Mouse (Mus musculus): ENCODE measurements around the gene Zfp687. TPM values are rescaled to one million over a fixed set of nuclear protein-coding genes. Genes with fewer than 3 reads are reported as not detected.
"Not testable (repeated sequence)": the region's sequence is repeated elsewhere in the genome, so short reads cannot be mapped to it uniquely, and the experiment has no call there.

The Zfp687 gene
- polyA plus RNA-seq, 1 experiment from 2014 or later, result 17.6 TPM

DNA sequence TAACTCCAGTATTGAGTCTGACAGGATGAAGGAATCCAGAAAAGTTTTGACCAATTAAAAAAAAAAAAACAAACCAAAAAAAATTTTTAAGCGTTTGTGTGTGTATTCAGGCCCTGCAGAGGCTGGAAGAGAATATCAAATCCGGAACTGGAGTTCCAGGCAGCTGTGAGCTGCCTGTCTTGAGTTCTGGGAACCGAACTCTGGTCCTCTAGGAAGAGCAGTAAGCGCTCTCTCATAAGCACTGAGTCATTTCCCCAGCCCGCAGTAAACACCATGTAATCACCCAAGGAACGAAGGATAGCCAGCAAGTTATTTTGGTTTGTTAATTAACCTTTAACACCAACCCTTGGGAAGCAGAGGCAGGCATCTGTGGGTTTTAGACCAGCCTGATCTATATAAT, 28.0 kb upstream of the Zfp687 start:
- H3K27ac ChIP-seq (ENCODE audit: low read length), result no peak overlapping the region

DNA sequence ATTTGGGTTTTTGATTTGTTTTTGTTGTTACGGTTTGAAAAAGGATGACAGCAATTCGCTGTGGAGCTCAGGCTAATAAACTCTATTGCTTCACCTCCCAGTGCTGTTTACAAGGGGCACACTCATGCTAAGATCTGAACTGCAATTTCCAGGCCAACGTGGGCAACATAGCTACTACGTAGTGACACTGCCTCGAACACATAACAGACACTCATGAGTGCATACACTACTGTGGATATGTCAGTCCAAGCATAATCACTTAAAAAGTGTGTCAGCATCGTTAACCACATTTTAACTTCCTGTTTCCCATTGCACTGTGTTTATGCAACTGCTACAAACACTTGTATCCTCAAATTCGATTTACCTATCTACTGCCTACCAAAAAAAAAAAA, 27.6 kb upstream of the Zfp687 start:
- Histone ChIP-seq H3K36me3 (ENCODE audit: control insufficient read depth, insufficient read depth, low read length) (no peaks in the 10 kb centered on the region), H3K27me3 (replicated peaks; ENCODE audit: control insufficient read depth, insufficient read depth, low read length) (no peaks in the 10 kb centered on the region), H3K9me3 (ENCODE audit: control insufficient read depth, low read length) (no peaks in the 10 kb centered on the region), H3K9ac (ENCODE audit: low read depth, low read length) (peak overlapping the region; percentile 54), H3K4me1 (ENCODE audit: control insufficient read depth, insufficient read depth, low read length) (peaks cover 8% of the 10 kb centered on the region), H3K4me3 (ENCODE audit: low read length) (peak overlapping the region; percentile 76), H3K27ac (ENCODE audit: low read length) (peak overlapping the region; percentile 49), H3K4me2 (ENCODE audit: low read depth, low read length) (peak overlapping the region; percentile 47)
- WGBS, result 22% methylated on average over 7 of the region's 7 CpGs
- peak; percentile 72 for ATAC-seq

More for the DNA sequence above, 28.0 kb upstream of the Zfp687 start:
- Histone ChIP-seq H3K9ac (ENCODE audit: low read depth, low read length) (no peak overlapping the region), H3K4me2 (ENCODE audit: low read depth, low read length) (no peak overlapping the region), H3K4me3 (ENCODE audit: low read length) (no peak overlapping the region), H3K36me3 (ENCODE audit: control insufficient read depth, insufficient read depth, low read length) (no peaks in the 10 kb centered on the region), H3K27me3 (replicated peaks; ENCODE audit: control insufficient read depth, insufficient read depth, low read length) (no peaks in the 10 kb centered on the region), H3K4me1 (ENCODE audit: control insufficient read depth, insufficient read depth, low read length) (peaks cover 8% of the 10 kb centered on the region), H3K9me3 (ENCODE audit: control insufficient read depth, low read length) (no peaks in the 10 kb centered on the region)
- ATAC-seq, result no peak
- 67% methylated on average over 6 of the region's 6 CpGs for WGBS

DNA sequence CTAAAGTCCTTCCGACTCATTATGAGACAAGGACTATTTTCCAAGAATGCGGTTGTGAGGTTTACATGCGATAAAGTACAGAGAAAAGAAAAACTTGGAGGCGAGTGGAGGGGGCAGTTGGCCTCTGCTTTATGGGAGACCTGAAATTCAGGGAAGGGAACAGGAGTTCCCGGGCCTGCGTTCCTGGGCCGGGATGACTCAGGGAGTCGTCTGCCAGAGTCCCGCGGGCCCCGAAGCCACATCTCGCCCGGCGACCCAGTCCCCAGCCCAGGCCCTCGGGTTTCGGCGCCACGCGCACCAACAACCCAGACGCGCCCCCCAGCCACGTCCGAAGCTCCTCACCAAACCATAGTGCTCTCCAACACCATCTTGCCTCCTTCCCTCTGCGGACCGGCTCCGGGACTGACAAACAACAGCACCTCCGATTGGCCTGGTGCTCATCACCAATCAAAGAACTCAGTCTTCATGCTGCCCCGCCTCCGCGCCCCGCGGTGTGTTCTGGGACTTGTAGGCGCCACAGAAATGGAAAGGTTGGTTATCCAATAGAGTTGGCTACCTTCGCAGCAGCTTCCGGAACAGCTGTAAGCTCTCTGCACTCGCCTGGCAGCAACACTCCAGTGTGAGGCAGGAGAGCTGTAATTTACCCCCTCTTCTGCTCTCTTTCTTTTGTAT, 27.1 kb upstream of the Zfp687 start, which contains the start of gene Psmd4:
TSS of gene Psmd4 (minus strand) at position 449 of the 672 bp plus-strand sequence.
- peak within 1 kb of the TSS; percentile 76 for H3K4me3 ChIP-seq (ENCODE audit: low read length)
- peak within 1 kb of the TSS; percentile 63 for H3K4me2 ChIP-seq (ENCODE audit: low read depth, low read length)
- H3K27me3 ChIP-seq (replicated peaks; ENCODE audit: control insufficient read depth, insufficient read depth, low read length), result no peaks in the 10 kb centered on the region
- peak within 1 kb of the TSS; percentile 49 for H3K27ac ChIP-seq (ENCODE audit: low read length)
- no peaks in the 10 kb centered on the region for H3K9me3 ChIP-seq (ENCODE audit: control insufficient read depth, low read length)
- peak within 1 kb of the TSS; percentile 81 for H3K9ac ChIP-seq (ENCODE audit: low read depth, low read length)
- peaks cover 8% of the 10 kb centered on the region for H3K4me1 ChIP-seq (ENCODE audit: control insufficient read depth, insufficient read depth, low read length)
- under 1% methylated on average over 36 of the region's 36 CpGs for WGBS
- ATAC-seq, result peak; percentile 99
- H3K36me3 ChIP-seq (ENCODE audit: control insufficient read depth, insufficient read depth, low read length), result no peaks in the 10 kb centered on the region

DNA sequence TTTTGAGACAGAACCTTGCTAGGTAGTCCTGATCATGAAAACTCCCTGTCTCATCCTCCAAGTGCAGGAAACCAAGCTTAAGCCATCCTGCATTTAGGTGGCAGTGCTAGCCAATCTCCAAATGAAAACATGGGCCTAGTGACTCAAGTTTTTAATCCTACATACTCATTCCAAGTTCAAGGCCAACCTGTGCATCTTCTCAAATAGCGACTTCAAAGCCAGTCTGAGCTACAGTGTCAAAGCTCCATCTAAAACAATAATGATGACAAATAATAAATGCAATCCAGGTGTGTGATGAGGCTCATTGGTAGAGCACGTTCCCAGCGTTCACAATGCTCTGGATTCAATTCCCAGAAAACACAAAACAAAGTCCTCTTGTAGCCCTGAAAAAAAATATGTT, 26.4 kb upstream of the Zfp687 start:
- 12% methylated on average over 3 of the region's 3 CpGs for WGBS
- H3K36me3 ChIP-seq (ENCODE audit: control insufficient read depth, insufficient read depth, low read length), result peaks cover under 1% of the 10 kb centered on the region; the same call in 1 of the 2 replicates
- no peaks in the 10 kb centered on the region for H3K27me3 ChIP-seq (replicated peaks; ENCODE audit: control insufficient read depth, insufficient read depth, low read length)
- H3K4me2 ChIP-seq (ENCODE audit: low read depth, low read length), result peak overlapping the region; percentile 63
- no peaks in the 10 kb centered on the region for H3K9me3 ChIP-seq (ENCODE audit: control insufficient read depth, low read length)
- peak overlapping the region; percentile 76 for H3K4me3 ChIP-seq (ENCODE audit: low read length)
- H3K27ac ChIP-seq (ENCODE audit: low read length), result no peak overlapping the region
- peaks cover 8% of the 10 kb centered on the region for H3K4me1 ChIP-seq (ENCODE audit: control insufficient read depth, insufficient read depth, low read length)
- no peak for ATAC-seq
- peak overlapping the region; percentile 81 for H3K9ac ChIP-seq (ENCODE audit: low read depth, low read length)

DNA sequence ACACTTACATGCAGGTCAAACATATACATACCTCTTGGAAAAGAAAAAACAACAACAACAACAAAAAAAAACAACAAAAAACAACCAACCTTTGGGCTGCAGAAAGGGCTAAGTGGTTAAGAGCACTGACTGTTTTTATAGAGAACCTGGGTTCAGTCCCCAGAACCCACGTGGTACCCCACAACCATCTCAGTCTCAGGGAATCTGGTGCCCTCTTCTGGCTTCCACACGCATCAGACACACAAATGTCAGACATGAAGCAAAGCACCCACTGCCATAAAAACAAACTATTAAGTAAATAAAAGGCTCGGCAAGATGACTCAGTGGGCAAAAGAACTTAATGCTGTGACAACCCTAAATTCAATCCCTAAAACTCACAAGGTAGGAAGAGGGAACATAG, 14.7 kb upstream of the Zfp687 start:
- H3K9ac ChIP-seq (ENCODE audit: low read depth, low read length), result no peak overlapping the region
- WGBS, result 54% methylated on average over 3 of the region's 3 CpGs
- H3K4me3 ChIP-seq (ENCODE audit: low read length), result no peak overlapping the region
- H3K4me2 ChIP-seq (ENCODE audit: low read depth, low read length), result no peak overlapping the region
- ATAC-seq, result no peak
- no peak overlapping the region for H3K27ac ChIP-seq (ENCODE audit: low read length)
- no peaks in the 10 kb centered on the region for H3K9me3 ChIP-seq (ENCODE audit: control insufficient read depth, low read length)
- peaks cover 28% of the 10 kb centered on the region for H3K36me3 ChIP-seq (ENCODE audit: control insufficient read depth, insufficient read depth, low read length)
- peaks cover 17% of the 10 kb centered on the region for H3K4me1 ChIP-seq (ENCODE audit: control insufficient read depth, insufficient read depth, low read length)
- H3K27me3 ChIP-seq (replicated peaks; ENCODE audit: control insufficient read depth, insufficient read depth, low read length), result no peaks in the 10 kb centered on the region

DNA sequence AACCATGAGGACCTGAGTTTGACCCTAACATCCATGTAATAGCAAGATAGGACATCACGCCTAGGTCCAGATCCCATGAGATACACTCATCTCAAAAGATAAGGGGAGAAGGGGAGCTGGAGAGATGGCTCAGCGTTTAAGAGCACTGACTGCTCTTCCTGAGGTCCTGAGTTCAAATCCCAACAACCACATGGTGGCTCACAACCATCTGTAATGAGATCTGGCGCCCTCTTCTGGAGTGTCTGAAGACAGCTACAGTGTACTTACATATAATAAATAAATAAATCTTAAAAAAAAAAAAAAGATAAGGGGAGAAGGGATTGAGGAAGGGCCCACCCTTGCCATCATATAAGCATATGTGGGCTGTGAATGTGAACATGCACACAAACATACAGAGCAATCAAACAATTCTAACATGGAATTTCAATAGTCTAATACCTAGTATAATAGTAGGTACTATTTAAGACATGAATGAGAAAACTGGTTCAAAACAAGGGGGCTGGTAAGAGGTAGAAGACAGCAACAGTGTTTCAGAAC, 14.1 kb upstream of the Zfp687 start:
- H3K27me3 ChIP-seq (replicated peaks; ENCODE audit: control insufficient read depth, insufficient read depth, low read length); H3K9me3 ChIP-seq (ENCODE audit: control insufficient read depth, low read length); H3K9ac ChIP-seq (ENCODE audit: low read depth, low read length); ATAC-seq; H3K4me3 ChIP-seq (ENCODE audit: low read length); H3K4me2 ChIP-seq (ENCODE audit: low read depth, low read length): not testable (repeated sequence)
- Histone ChIP-seq H3K36me3 (ENCODE audit: control insufficient read depth, insufficient read depth, low read length) (peaks cover 27% of the 10 kb centered on the region), H3K4me1 (ENCODE audit: control insufficient read depth, insufficient read depth, low read length) (peaks cover 23% of the 10 kb centered on the region), H3K27ac (ENCODE audit: low read length) (peak overlapping the region; percentile 57; the same call in 1 of the 2 replicates)
- WGBS, result 68% methylated on average over 3 of the region's 3 CpGs

DNA sequence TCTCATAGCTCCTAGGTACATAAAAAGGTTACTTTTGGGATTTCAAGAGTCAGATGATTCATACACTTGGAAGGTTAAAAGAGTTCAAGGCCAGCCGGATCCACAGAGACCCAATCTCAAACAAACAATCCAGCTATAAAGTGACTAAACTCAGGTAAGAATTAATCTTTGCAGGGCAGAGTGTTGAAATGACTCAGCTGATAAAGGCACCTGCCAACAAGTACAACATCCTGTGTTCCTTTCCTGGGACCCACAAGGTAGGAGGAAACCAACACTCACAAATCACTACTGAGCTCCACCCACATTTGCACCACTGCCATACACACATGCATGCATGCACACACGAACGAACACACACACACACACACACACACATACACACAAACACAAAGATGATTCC, 13.4 kb upstream of the Zfp687 start:
- H3K9me3 ChIP-seq (ENCODE audit: control insufficient read depth, low read length), result no peaks in the 10 kb centered on the region
- peaks cover 22% of the 10 kb centered on the region for H3K36me3 ChIP-seq (ENCODE audit: control insufficient read depth, insufficient read depth, low read length)
- H3K27ac ChIP-seq (ENCODE audit: low read length), result peak overlapping the region; percentile 57; the same call in 1 of the 2 replicates
- H3K4me1 ChIP-seq (ENCODE audit: control insufficient read depth, insufficient read depth, low read length), result peaks cover 25% of the 10 kb centered on the region
- WGBS, result 62% methylated on average over 3 of the region's 3 CpGs
- no peak overlapping the region for H3K4me2 ChIP-seq (ENCODE audit: low read depth, low read length)
- H3K27me3 ChIP-seq (replicated peaks; ENCODE audit: control insufficient read depth, insufficient read depth, low read length), result no peaks in the 10 kb centered on the region
- no peak overlapping the region for H3K9ac ChIP-seq (ENCODE audit: low read depth, low read length)
- peak; percentile 61 for ATAC-seq
- H3K4me3 ChIP-seq (ENCODE audit: low read length), result no peak overlapping the region

DNA sequence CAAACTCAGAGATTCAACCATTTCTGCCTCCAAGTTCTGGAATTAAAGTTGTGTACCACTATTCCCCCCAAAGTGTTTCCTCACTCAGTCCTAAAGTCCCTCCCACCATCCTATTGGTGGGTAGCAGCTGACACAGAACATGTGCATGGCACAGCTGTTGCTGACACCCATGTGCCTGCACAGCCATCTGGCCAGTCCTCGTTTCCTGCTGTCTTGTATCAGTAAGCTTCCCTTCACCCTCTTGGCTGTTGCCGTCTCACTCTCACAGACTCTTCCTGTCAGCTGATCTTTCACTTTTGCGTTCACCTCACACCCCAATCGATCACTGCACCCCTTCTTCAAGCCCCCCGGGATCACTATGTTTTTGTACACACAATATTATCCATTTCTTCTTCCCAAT, 12.5 kb upstream of the Zfp687 start:
- Histone ChIP-seq H3K4me1 (ENCODE audit: control insufficient read depth, insufficient read depth, low read length) (peaks cover 25% of the 10 kb centered on the region), H3K36me3 (ENCODE audit: control insufficient read depth, insufficient read depth, low read length) (peaks cover 13% of the 10 kb centered on the region), H3K27ac (ENCODE audit: low read length) (peak overlapping the region; percentile 39), H3K9me3 (ENCODE audit: control insufficient read depth, low read length) (no peaks in the 10 kb centered on the region), H3K4me3 (ENCODE audit: low read length) (no peak overlapping the region), H3K27me3 (replicated peaks; ENCODE audit: control insufficient read depth, insufficient read depth, low read length) (no peaks in the 10 kb centered on the region), H3K4me2 (ENCODE audit: low read depth, low read length) (no peak overlapping the region), H3K9ac (ENCODE audit: low read depth, low read length) (no peak overlapping the region)
- peak; percentile 35; the same call in 1 of the 2 replicates for ATAC-seq
- WGBS, result 45% methylated on average over 5 of the region's 5 CpGs

DNA sequence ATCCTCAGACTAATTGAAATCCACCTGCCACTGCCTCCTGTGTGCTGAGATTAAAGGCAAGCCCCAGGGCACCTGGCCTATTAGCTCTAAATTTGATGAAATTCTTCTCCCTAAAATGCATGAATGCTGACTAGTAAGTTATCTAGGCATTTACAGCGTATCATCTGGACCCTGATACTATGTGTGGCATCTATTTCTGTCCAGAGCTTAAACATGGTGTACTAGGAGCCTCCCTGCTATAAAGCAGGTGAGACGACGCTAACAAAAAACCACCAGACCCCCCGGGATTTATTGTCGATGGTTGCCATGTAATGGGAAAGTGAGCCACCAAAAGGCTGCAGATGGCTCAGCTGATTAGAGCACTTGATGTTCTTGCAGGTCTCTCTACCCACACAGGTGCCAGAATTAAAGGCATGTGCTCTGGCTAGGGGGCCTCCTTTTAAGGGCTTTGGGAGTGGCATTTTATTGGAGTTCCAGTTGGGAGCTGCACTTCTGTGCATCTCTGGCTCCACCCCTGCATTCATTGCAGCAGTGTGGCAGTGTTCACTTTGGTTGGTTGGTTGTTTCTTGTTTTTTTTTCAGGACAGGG, 11.9 kb upstream of the Zfp687 start:
- ATAC-seq, result peak; percentile 40
- Histone ChIP-seq H3K36me3 (ENCODE audit: control insufficient read depth, insufficient read depth, low read length) (0 out of 2 replicates have a peak, but pooled peaks cover 9% of the 10 kb centered on the region), H3K27ac (ENCODE audit: low read length) (peak overlapping the region; percentile 39; the same call in 1 of the 2 replicates), H3K9ac (ENCODE audit: low read depth, low read length) (no peak overlapping the region), H3K9me3 (ENCODE audit: control insufficient read depth, low read length) (no peaks in the 10 kb centered on the region), H3K4me2 (ENCODE audit: low read depth, low read length) (no peak overlapping the region), H3K4me3 (ENCODE audit: low read length) (no peak overlapping the region), H3K27me3 (replicated peaks; ENCODE audit: control insufficient read depth, insufficient read depth, low read length) (no peaks in the 10 kb centered on the region), H3K4me1 (ENCODE audit: control insufficient read depth, insufficient read depth, low read length) (peaks cover 25% of the 10 kb centered on the region)
- 46% methylated on average over 5 of the region's 5 CpGs for WGBS

Data from intestine, embryonic 16.5 days (tissue).